In the genomic region with DNA sequence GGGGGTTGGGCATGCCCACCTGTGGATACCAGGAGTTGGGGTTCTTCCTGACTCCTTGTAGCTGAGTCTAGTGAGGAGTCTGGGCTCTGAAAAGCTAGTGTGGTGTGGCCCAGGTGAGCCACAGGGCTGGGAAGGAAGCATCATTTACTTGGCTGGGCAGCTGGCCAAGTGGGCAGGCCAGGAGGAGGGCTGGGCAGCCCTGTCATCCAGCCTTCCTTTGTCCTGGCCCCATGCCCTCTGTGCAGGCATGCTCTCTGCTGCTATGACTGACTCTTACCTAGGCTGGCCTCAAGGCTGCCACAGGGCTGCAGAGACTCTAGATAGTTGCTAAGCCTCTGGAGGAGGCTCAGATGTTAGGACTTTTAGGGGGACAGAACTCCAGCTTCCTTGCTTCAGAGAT, we compare ENCODE assay signal across 8 mouse cellular contexts. TPM values are rescaled to one million over a fixed set of nuclear protein-coding genes. Genes with fewer than 3 reads are reported as not detected.
DNase-seq lines count a peak whose midpoint lies in the region; ATAC-seq and TF ChIP-seq lines count a peak whose summit lies in the region.

No protein-coding gene starts in this region.

- no peak for DNase-seq in MEL (ENCODE audit: low read depth, low spot score)
- DNase-seq in brain, adult 2 months (ENCODE audit: low read depth, low spot score): peak; percentile 45
- peak; percentile 80 for DNase-seq in large intestine, adult 2 months (ENCODE audit: low read depth, low spot score)
- DNase-seq in thymus, adult 18-20 months: no peak
- no peak for DNase-seq in frontal cortex, postnatal 14 days (ENCODE audit: low spot score in 2 of 2)
- DNase-seq in thymus, postnatal 4 days: no peak

- no peak for TF ChIP-seq RAD21 in MEL (IDR thresholded peaks at IDR 0.05; ENCODE audit: low read depth, low read length)

- no peaks in the 10 kb centered on the region for H3K9me3 ChIP-seq in MEL (replicated peaks; ENCODE audit: insufficient read depth, low read length)
- H3K9me3 ChIP-seq in heart, embryonic 13.5 days: no peaks in the 10 kb centered on the region
- no peaks in the 10 kb centered on the region for H3K9me3 ChIP-seq in stomach, embryonic 16.5 days (replicated peaks; ENCODE audit: control insufficient read depth, low read length)

- no peak for TF ChIP-seq EP300 in MEL (IDR thresholded peaks at IDR 0.05; ENCODE audit: low read depth in 1 of 2, low read length in 2 of 2)

- no peak overlapping the region for H3K4me2 ChIP-seq in heart, embryonic 13.5 days
- no peak overlapping the region; the same call in 1 of the 2 replicates for H3K4me2 ChIP-seq in stomach, embryonic 16.5 days (ENCODE audit: low read depth, low read length)

- no peak overlapping the region for H3K4me3 ChIP-seq in MEL (ENCODE audit: control insufficient read depth in 1 of 2, insufficient read depth in 1 of 2, low read depth in 2 of 2, low read length in 2 of 2)
- no peak overlapping the region for H3K4me3 ChIP-seq in heart, embryonic 13.5 days
- no peak overlapping the region for H3K4me3 ChIP-seq in stomach, embryonic 16.5 days (replicated peaks; ENCODE audit: low read length)

- H3K4me1 ChIP-seq in MEL (ENCODE audit: control insufficient read depth in 1 of 2, insufficient read depth in 2 of 2, low read length in 2 of 2): peaks cover 20 to 24% of the 10 kb centered on the region in 2 experiments
- peaks cover 80% of the 10 kb centered on the region for H3K4me1 ChIP-seq in heart, embryonic 13.5 days
- H3K4me1 ChIP-seq in stomach, embryonic 16.5 days (ENCODE audit: control insufficient read depth, insufficient read depth, low read length): peaks cover 68% of the 10 kb centered on the region

- peak; percentile 40; the same call in 1 of the 2 replicates for ATAC-seq in heart, embryonic 13.5 days (ENCODE audit: extremely low read depth, insufficient number of reproducible peaks, low FRiP score, low TSS enrichment)
- ATAC-seq in stomach, embryonic 16.5 days (ENCODE audit: insufficient read depth, low FRiP score): peak; percentile 88

- no peak overlapping the region for H3K27ac ChIP-seq in MEL (ENCODE audit: control insufficient read depth, low read depth, low read length)
- H3K27ac ChIP-seq in heart, embryonic 13.5 days (replicated peaks): peak overlapping the region; percentile 40; the same call in 1 of the 2 replicates
- H3K27ac ChIP-seq in stomach, embryonic 16.5 days (ENCODE audit: low read length): peak overlapping the region; percentile 72

- TF ChIP-seq CTCF in MEL (IDR thresholded peaks at IDR 0.05 in 2 of 3, conservative IDR thresholded peaks at IDR 0.05 in 1 of 3; ENCODE audit: control insufficient read depth in 1 of 3, insufficient read depth in 1 of 3, low read depth in 2 of 3, low read length in 3 of 3, poor library complexity in 1 of 3, severe bottlenecking in 1 of 3): no peak

- H3K36me3 ChIP-seq in MEL (ENCODE audit: control insufficient read depth in 1 of 2, insufficient read depth in 2 of 2, low read length in 2 of 2): peaks cover 0 to 18% of the 10 kb centered on the region in 2 experiments; a peak in 2 of 4 replicates
- no peaks in the 10 kb centered on the region for H3K36me3 ChIP-seq in heart, embryonic 13.5 days
- no peaks in the 10 kb centered on the region for H3K36me3 ChIP-seq in stomach, embryonic 16.5 days (ENCODE audit: control insufficient read depth, insufficient read depth, low read length)

- no peak overlapping the region for H3K9ac ChIP-seq in MEL (ENCODE audit: control insufficient read depth, low read depth, low read length, poor library complexity, severe bottlenecking)
- H3K9ac ChIP-seq in heart, embryonic 13.5 days: peak overlapping the region; percentile 3; the same call in 1 of the 2 replicates
- H3K9ac ChIP-seq in stomach, embryonic 16.5 days (ENCODE audit: low read length): no peak overlapping the region; the same call in 1 of the 2 replicates

- H3K27me3 ChIP-seq in MEL (ENCODE audit: control insufficient read depth in 1 of 2, insufficient read depth in 2 of 2, low read length in 2 of 2): no peaks in the 10 kb centered on the region
- H3K27me3 ChIP-seq in heart, embryonic 13.5 days (replicated peaks): no peaks in the 10 kb centered on the region
- H3K27me3 ChIP-seq in stomach, embryonic 16.5 days (ENCODE audit: control insufficient read depth, insufficient read depth, low read length): no peaks in the 10 kb centered on the region

- H3K79me2 ChIP-seq in MEL (ENCODE audit: control insufficient read depth, insufficient read depth, low read length, poor library complexity): no peaks in the 10 kb centered on the region

- TF ChIP-seq POLR2A in MEL (IDR thresholded peaks at IDR 0.05; ENCODE audit: control insufficient read depth in 1 of 2, insufficient read depth in 1 of 2, low read depth in 1 of 2, low read length in 2 of 2, poor library complexity in 1 of 2): no peak

TF ChIP-seq in MEL, 35 proteins besides CTCF, POLR2A, EP300 and RAD21:
- TF ChIP-seq JUND (IDR thresholded peaks at IDR 0.05; ENCODE audit: low read depth, low read length) (no peak), MXI1 (IDR thresholded peaks at IDR 0.05; ENCODE audit: low read depth, low read length) (0 out of 2 replicates have a peak, but pooled peaks have one; percentile 18), ELF1 (IDR thresholded peaks at IDR 0.05; ENCODE audit: low read depth, low read length) (no peak), GATA1 (IDR thresholded peaks at IDR 0.05; ENCODE audit: low read depth, low read length) (no peak), UBTF (IDR thresholded peaks at IDR 0.05; ENCODE audit: borderline replicate concordance, insufficient read depth, low read depth, low read length) (no peak), GABPA (IDR thresholded peaks at IDR 0.05; ENCODE audit: low read depth, low read length) (no peak), MAFK (IDR thresholded peaks at IDR 0.05; ENCODE audit: borderline replicate concordance, low read depth, low read length) (no peak), E2F4 (IDR thresholded peaks at IDR 0.05; ENCODE audit: borderline replicate concordance, low read depth, low read length) (no peak)
TF ChIP-seq in MEL: peak in this region for 1.

RNA-seq across cellular contexts. Expression of gene Rxra, which starts 42.0 kb away (rescaled TPM):
- total RNA-seq in MEL (2012; rRNA removed): 9.6 and 11.7 TPM in 2 replicates
- polyA plus RNA-seq in MEL (2012; ENCODE audit: insufficient read depth in 1 of 2, insufficient read length in 2 of 2, low read depth in 1 of 2, low replicate concordance in 2 of 2, missing spikeins in 1 of 2): 10 to 100 TPM in 1 of 2 experiments, not detected in 1; 19.6 TPM
- polyA plus RNA-seq in heart, embryonic 13.5 days (2015; fragmentation: Nextera tagmentation; extraction: Ambion mirVana): 6.7 and 7.4 TPM in 2 replicates
- 54.6 and 80.7 TPM in 2 replicates for polyA plus RNA-seq in large intestine, adult 2 months (2012; rRNA removed)
- 11.9 and 12.4 TPM in 2 replicates for polyA plus RNA-seq in stomach, embryonic 16.5 days (2015; fragmentation: Nextera tagmentation; extraction: Ambion mirVana)

Comparison
In these comparisons a context has a peak if more than half of its experiments do, and no peak if none do; other contexts are left out.
1. DNase-seq: peak in brain, adult 2 months (single experiment) and large intestine, adult 2 months (single experiment); none in MEL (single experiment), thymus, adult 18-20 months (0 of 2), frontal cortex, postnatal 14 days (0 of 2) and thymus, postnatal 4 days (single experiment).